Mouse (Mus musculus) limb, embryonic 14.5 days (tissue): ENCODE results near the gene Setd3. TPM values are rescaled to one million over a fixed set of nuclear protein-coding genes. Genes with fewer than 3 reads are reported as not detected.

Experiments
- ATAC-seq: fragments of 200-750 bp; cut with Nextera tagmentation; 2 replicates; pipeline ENCODE4 v1.8.0; 2017; ENCODE audit warnings: low read depth, moderate number of reproducible peaks, moderate TSS enrichment; ENCODE audit not compliant: low FRiP score
- DNase-seq: peaks from one replicate; pipeline ENCODE4 v3.0.0-alpha.2; 2015; ENCODE audit warnings: low spot score
- H3K27ac ChIP-seq: fragments of 300-500 bp; sonication (generic); replicated peaks from 2 replicates; pipeline ENCODE4 v1.5.1; 2014; ENCODE audit warnings: low read depth, mild to moderate bottlenecking, low read length, moderate library complexity, mixed read lengths
- H3K27me3 ChIP-seq: fragments of 300-500 bp; sonication (generic); 2 replicates; pipeline ENCODE4 v1.6.1; 2014; ENCODE audit warnings: low read length, mixed read lengths; ENCODE audit not compliant: control insufficient read depth, insufficient read depth
- H3K36me3 ChIP-seq: fragments of 300-500 bp; sonication (generic); 2 replicates; pipeline ENCODE4 v1.6.1; 2014; ENCODE audit warnings: mild to moderate bottlenecking, low read length, moderate library complexity, mixed read lengths; ENCODE audit not compliant: control insufficient read depth, insufficient read depth
- H3K4me1 ChIP-seq: fragments of 300-500 bp; sonication (generic); 2 replicates; pipeline ENCODE4 v1.6.1; 2014; ENCODE audit warnings: antibody characterized with exemption, low read length, mixed read lengths; ENCODE audit not compliant: control insufficient read depth, insufficient read depth
- H3K4me2 ChIP-seq: fragments of 300-500 bp; sonication (generic); replicated peaks from 2 replicates; pipeline ENCODE4 v1.6.1; 2014; ENCODE audit warnings: low read depth, mild to moderate bottlenecking, low read length, moderate library complexity; ENCODE audit not compliant: severe bottlenecking
- H3K4me3 ChIP-seq: fragments of 300-500 bp; sonication (generic); replicated peaks from 2 replicates; pipeline ENCODE4 v1.5.1; 2014; ENCODE audit warnings: low read length
- H3K9ac ChIP-seq: fragments of 300-500 bp; sonication (generic); 2 replicates; pipeline ENCODE4 v1.6.1; 2014; ENCODE audit warnings: mild to moderate bottlenecking, low read depth, low read length, moderate library complexity; ENCODE audit not compliant: severe bottlenecking
- H3K9me3 ChIP-seq: fragments of 300-500 bp; sonication (generic); 2 replicates; pipeline ENCODE4 v1.6.1; 2016; ENCODE audit warnings: low read length; ENCODE audit not compliant: control insufficient read depth
- POLR2A ChIP-seq: fragments of 200-500 bp; IDR thresholded peaks from 2 replicates; pipeline ENCODE4 v1.8.0; 2012; ENCODE audit warnings: inconsistent platforms, mild to moderate bottlenecking, moderate library complexity, borderline replicate concordance; ENCODE audit not compliant: insufficient read depth, insufficient read length; ENCODE audit errors: extremely low read depth
- WGBS: fragments of 180-500 bp; shearing (Covaris S2); extraction: QIAGEN DNeasy Blood & Tissue Kit; methylation state at CpG from one replicate; pipeline ENCODE4 v1.1.7; 2014; 5-methylcytosine and 5-hydroxymethylcytosine counted together
- polyA plus RNA-seq, 2 experiments: library from polyadenylated mRNA; depleted of rRNA in 1 of 2; stranded (reverse) in 1 of 2; unstranded in 1 of 2; fragments of >200 nt; fragmentation: Nextera tagmentation in 1 of 2; extraction: Ambion mirVana in 1 of 2; gene quantifications; 2 replicates each; pipeline versions ENCODE4 v1.2.1 to v1.2.3; 2012 to 2014

Gene Setd3
- polyA plus RNA-seq, 2 experiments: 62.5 to 76.1 TPM

DNA sequence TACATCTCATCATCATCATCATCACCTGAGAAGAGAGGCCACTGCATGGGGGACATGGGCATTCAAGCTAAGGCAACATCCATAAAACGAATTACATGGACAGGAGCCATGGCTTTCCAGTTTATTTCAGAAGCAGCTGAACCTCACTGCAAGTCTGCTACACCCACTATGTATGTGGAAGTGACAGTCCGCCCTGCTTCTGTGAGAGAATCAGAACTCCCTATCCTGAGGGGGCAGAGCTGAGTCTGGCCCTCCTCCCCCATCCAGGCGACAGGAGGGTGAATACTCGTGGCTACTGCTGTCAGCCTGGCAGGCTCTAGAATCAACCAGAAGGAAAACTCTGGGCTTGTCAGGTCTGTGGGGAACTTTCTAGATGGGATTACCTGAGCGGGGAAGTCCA is 106.2 kb downstream of the Setd3 start:
- Histone ChIP-seq H3K4me3 (no peak overlapping the region), H3K27ac (no peak overlapping the region), H3K27me3 (no peaks in the 10 kb centered on the region), H3K4me1 (peaks cover 11% of the 10 kb centered on the region; the same call in 1 of the 2 replicates), H3K4me2 (no peak overlapping the region), H3K9ac (no peak overlapping the region), H3K36me3 (no peaks in the 10 kb centered on the region), H3K9me3 (no peaks in the 10 kb centered on the region)
- ATAC-seq (no peak), DNase-seq (no peak)
- TF ChIP-seq POLR2A: no peak
- WGBS: 62% methylated on average over 5 of the region's 5 CpGs

GRCm38 (mm10) chr12:108070685-108071662 is 108.1 kb downstream of the Setd3 start:
- H3K27ac ChIP-seq: no peak overlapping the region
- no peak for DNase-seq

GRCm38 (mm10) chr12:108069504-108069903 is 109.6 kb downstream of the Setd3 start:
- H3K9me3 ChIP-seq: no peaks in the 10 kb centered on the region
- H3K4me2 ChIP-seq: no peak overlapping the region
- H3K9ac ChIP-seq: no peak overlapping the region
- WGBS: 41% methylated on average over 6 of the region's 6 CpGs
- DNase-seq (no peak), ATAC-seq (no peak)
- peaks cover 11% of the 10 kb centered on the region; the same call in 1 of the 2 replicates for H3K4me1 ChIP-seq
- H3K27me3 ChIP-seq: no peaks in the 10 kb centered on the region
- H3K36me3 ChIP-seq: no peaks in the 10 kb centered on the region
- no peak for TF ChIP-seq POLR2A
- no peak overlapping the region for H3K27ac ChIP-seq
- H3K4me3 ChIP-seq: no peak overlapping the region

More at GRCm38 (mm10) chr12:108070685-108071662, 108.1 kb downstream of the Setd3 start:
- Histone ChIP-seq H3K27me3 (no peaks in the 10 kb centered on the region), H3K4me1 (peaks cover 11% of the 10 kb centered on the region; the same call in 1 of the 2 replicates), H3K9ac (no peak overlapping the region), H3K4me3 (no peak overlapping the region), H3K36me3 (no peaks in the 10 kb centered on the region), H3K9me3 (no peaks in the 10 kb centered on the region), H3K4me2 (no peak overlapping the region)
- 44% methylated on average over 21 of the region's 21 CpGs for WGBS
- no peak; the same call in 1 of the 2 replicates for ATAC-seq
- TF ChIP-seq POLR2A: no peak

DNA sequence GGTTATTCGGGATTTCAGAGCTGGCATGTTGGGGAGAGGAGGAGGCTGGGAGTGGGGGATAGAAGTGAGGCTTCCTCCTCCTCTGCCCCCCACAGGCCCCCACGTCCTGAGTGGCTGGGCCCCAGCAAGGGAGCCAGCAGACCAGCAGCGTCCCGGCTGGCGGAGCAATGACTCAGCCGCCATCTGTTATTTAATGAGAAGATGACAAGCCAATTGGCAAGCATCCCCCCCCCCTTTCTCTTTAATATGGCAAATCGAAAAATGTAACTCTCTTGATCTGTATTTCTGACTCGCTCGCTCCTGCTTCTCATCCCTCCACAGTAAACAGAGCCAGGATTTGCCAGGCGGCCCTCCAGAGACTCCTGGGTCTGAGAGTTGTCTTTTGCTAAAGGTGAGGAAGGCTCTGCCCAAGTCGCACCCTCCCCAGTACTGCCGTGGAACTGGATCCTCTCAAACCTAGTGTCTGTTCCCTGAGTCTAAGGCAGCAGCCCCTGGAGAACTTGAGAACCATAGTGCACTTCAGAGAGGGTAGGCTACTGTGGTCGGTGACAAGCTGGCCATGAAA is 111.2 kb downstream of the Setd3 start:
- H3K27me3 ChIP-seq: no peaks in the 10 kb centered on the region
- H3K9ac ChIP-seq: no peak overlapping the region
- no peak overlapping the region for H3K4me2 ChIP-seq
- peaks cover 14% of the 10 kb centered on the region; the same call in 1 of the 2 replicates for H3K4me1 ChIP-seq
- TF ChIP-seq POLR2A: no peak
- 58% methylated on average over 13 of the region's 13 CpGs for WGBS
- DNase-seq (no peak), ATAC-seq (no peak)
- no peaks in the 10 kb centered on the region for H3K36me3 ChIP-seq
- H3K4me3 ChIP-seq: no peak overlapping the region
- no peak overlapping the region for H3K27ac ChIP-seq
- H3K9me3 ChIP-seq: no peaks in the 10 kb centered on the region

- peaks cover 14% of the 10 kb centered on the region; the same call in 1 of the 2 replicates for H3K4me1 ChIP-seq
- no peak overlapping the region for H3K4me3 ChIP-seq
- no peak for TF ChIP-seq POLR2A
- no peaks in the 10 kb centered on the region for H3K9me3 ChIP-seq
- no peak overlapping the region for H3K9ac ChIP-seq
- 75% methylated on average over 3 of the region's 3 CpGs for WGBS
- DNase-seq (no peak), ATAC-seq (no peak)
- no peaks in the 10 kb centered on the region for H3K36me3 ChIP-seq
- H3K27ac ChIP-seq: no peak overlapping the region
- H3K4me2 ChIP-seq: no peak overlapping the region
- H3K27me3 ChIP-seq: no peaks in the 10 kb centered on the region
Measured at GRCm38 (mm10) chr12:108067231-108067630, 111.9 kb downstream of the Setd3 start.
